In genomic region chr9:35359699-35360098, GRCm38 (mm10) we compare ENCODE assay signal across 8 mouse cellular contexts.
DNase-seq lines count a peak whose midpoint lies in the region; ATAC-seq and TF ChIP-seq lines count a peak whose summit lies in the region.

No protein-coding gene starts in this region.

- H3K9ac ChIP-seq in neural tube, embryonic 13.5 days: no peak overlapping the region
- H3K9ac ChIP-seq in neural tube, embryonic 15.5 days (replicated peaks): no peak overlapping the region
- no peak overlapping the region for H3K9ac ChIP-seq in lung, embryonic 14.5 days

- peaks cover 34% of the 10 kb centered on the region for H3K4me1 ChIP-seq in neural tube, embryonic 13.5 days (replicated peaks)
- H3K4me1 ChIP-seq in neural tube, embryonic 15.5 days: peaks cover 25% of the 10 kb centered on the region
- H3K4me1 ChIP-seq in lung, embryonic 14.5 days (ENCODE audit: insufficient read depth): peaks cover 24% of the 10 kb centered on the region

- H3K27ac ChIP-seq in gastrocnemius, adult 2 months: peak overlapping the region; percentile 82
- H3K27ac ChIP-seq in neural tube, embryonic 13.5 days (replicated peaks): 0 out of 2 replicates have a peak overlapping the region, but pooled peaks have one; percentile 52
- H3K27ac ChIP-seq in neural tube, embryonic 15.5 days (replicated peaks): no peak overlapping the region
- peak overlapping the region; percentile 51; the same call in 1 of the 2 replicates for H3K27ac ChIP-seq in lung, embryonic 14.5 days (ENCODE audit: low read depth)

- H3K4me2 ChIP-seq in neural tube, embryonic 13.5 days: no peak overlapping the region
- no peak overlapping the region for H3K4me2 ChIP-seq in neural tube, embryonic 15.5 days
- H3K4me2 ChIP-seq in lung, embryonic 14.5 days: peak overlapping the region; percentile 2; the same call in 1 of the 2 replicates

- intact Hi-C loops in gastrocnemius, adult 2 months (cut with DNase I): no loop called here

- H3K27me3 ChIP-seq in neural tube, embryonic 13.5 days: peaks cover 47% of the 10 kb centered on the region
- H3K27me3 ChIP-seq in neural tube, embryonic 15.5 days (replicated peaks): peaks cover 12% of the 10 kb centered on the region; the same call in 1 of the 2 replicates
- no peaks in the 10 kb centered on the region for H3K27me3 ChIP-seq in lung, embryonic 14.5 days (ENCODE audit: insufficient read depth, low read length)

- TF ChIP-seq CTCF in gastrocnemius, adult 2 months (IDR thresholded peaks at IDR 0.05): no peak
- no peak for TF ChIP-seq CTCF in lung, embryonic 14.5 days (IDR thresholded peaks at IDR 0.05; ENCODE audit: low read depth)

- WGBS in neural tube, embryonic 13.5 days: 70% methylated on average over 6 of the region's 6 CpGs
- 73% methylated on average over 6 of the region's 6 CpGs for WGBS in neural tube, embryonic 15.5 days
- WGBS in lung, embryonic 14.5 days: 13% methylated on average over 6 of the region's 6 CpGs

- ATAC-seq in neural tube, embryonic 13.5 days (ENCODE audit: low read depth): no peak
- no peak for ATAC-seq in neural tube, embryonic 15.5 days (ENCODE audit: low FRiP score)
- peak; percentile 88 for ATAC-seq in lung, embryonic 14.5 days (ENCODE audit: insufficient read depth)

- H3K36me3 ChIP-seq in neural tube, embryonic 13.5 days: no peaks in the 10 kb centered on the region
- H3K36me3 ChIP-seq in neural tube, embryonic 15.5 days: no peaks in the 10 kb centered on the region
- H3K36me3 ChIP-seq in lung, embryonic 14.5 days (ENCODE audit: insufficient read depth): no peaks in the 10 kb centered on the region

- DNase-seq in gastrocnemius, adult 2 months: no peak
- no peak for DNase-seq in gastrocnemius, adult 18-20 months (ENCODE audit: low spot score)
- DNase-seq in lung, embryonic 14.5 days: peak; percentile 87
- DNase-seq in thymus, postnatal 36 days: no peak
- DNase-seq in urinary bladder, adult 18-20 months (ENCODE audit: low spot score in 2 of 2): no peak
- DNase-seq in spleen, postnatal 4 days (ENCODE audit: low spot score in 2 of 2): no peak

- H3K4me3 ChIP-seq in gastrocnemius, adult 2 months: no peak overlapping the region
- H3K4me3 ChIP-seq in neural tube, embryonic 13.5 days: no peak overlapping the region
- no peak overlapping the region for H3K4me3 ChIP-seq in neural tube, embryonic 15.5 days (replicated peaks)
- H3K4me3 ChIP-seq in lung, embryonic 14.5 days (ENCODE audit: low read depth, low read length): no peak overlapping the region

- no peaks in the 10 kb centered on the region for H3K9me3 ChIP-seq in neural tube, embryonic 13.5 days
- no peaks in the 10 kb centered on the region for H3K9me3 ChIP-seq in neural tube, embryonic 15.5 days (replicated peaks)
- H3K9me3 ChIP-seq in lung, embryonic 14.5 days (ENCODE audit: low read depth, low read length): no peaks in the 10 kb centered on the region
